Mouse (Mus musculus): ENCODE measurements at regions not wholly inside any gene's neighbourhood (a gene's known extent, or its start where the extent isn't known, plus 50 kb on each side); places are given as distances from the start of the nearest gene placed in this dataset.
A peak's percentile ranks its signal among the peaks of the same experiment; 100 is the strongest.

DNA sequence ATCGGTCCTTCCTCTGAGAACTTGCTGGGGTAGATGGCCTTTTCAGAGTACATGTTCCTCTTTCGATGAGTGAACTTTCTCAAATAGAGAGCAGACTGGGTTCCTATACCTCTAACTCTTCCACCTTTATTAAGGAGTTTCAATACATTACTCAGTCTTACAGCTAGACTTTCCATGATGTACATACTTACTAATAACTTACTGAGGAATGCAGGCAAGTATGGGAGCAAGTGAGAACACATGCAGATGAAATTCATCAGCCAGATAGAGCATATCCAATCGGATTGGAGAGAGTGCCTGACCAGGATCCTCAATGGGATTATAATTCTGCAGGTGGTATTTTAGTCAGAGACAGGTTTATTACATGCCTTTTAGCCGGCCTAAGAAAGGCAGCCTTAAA, 292.2 kb upstream of the Large1 start:
- no peak for DNase-seq (ENCODE audit: low read depth, low spot score)

DNA sequence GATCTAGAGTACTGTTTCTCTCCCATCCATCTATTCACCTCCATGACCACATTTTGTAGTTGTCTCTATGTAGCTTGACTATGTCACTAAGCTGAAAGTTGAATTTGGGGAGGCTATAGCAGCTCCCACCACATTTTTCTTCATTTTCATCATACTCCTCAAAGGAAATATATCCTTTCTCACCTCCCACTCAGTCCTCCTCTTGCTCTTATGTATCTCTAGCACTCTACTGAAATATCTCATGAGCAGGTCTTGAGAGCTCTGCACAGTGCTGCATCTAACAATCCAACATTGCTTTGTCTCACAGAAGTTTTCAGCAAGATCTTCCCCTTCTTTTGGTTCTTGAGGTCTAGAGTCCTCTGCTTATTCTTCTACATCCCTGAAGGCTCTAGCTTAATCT, 273.5 kb upstream of the Large1 start:
- no peak for DNase-seq (ENCODE audit: low read depth, low spot score)

DNA sequence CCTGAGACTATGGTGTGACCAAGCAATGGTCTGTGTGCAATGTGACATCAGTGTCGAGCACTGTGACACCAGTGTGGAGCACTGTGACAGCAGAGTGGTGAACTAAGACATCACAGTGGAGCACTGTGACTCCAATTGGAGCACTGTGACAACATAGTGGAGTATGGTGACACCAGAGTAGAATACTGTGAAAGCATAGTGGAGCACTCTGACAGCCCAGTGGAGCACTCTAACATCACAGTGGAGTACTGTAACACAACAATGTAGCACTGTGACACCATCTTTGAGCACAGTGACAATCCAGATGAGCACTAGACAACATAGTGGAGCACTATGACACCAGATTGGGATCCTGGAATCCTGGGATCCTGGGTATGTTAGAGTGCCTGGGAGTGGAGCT, 265.6 kb upstream of the Large1 start:
- DNase-seq (ENCODE audit: low read depth, low spot score): no peak

DNA sequence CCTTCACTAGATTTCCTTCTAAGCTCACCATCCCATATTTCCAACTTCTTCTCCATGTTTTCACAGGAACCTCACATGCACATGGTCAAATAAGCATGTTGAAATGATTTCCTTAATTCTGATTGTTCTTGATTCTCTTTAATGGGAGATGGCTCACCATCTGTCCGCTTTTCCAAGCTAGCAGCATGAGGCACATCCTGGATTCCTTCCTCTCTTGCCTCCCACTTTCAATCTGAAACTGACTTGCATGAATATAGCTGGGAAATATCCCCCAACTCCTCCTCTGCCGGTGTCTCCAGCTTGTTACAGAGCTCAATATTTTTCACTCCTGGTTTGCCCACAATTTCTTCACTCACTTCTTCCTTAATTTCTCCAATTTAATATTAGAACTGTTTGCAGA, 261.3 kb upstream of the Large1 start:
- no peak for DNase-seq (ENCODE audit: low read depth, low spot score)

DNA sequence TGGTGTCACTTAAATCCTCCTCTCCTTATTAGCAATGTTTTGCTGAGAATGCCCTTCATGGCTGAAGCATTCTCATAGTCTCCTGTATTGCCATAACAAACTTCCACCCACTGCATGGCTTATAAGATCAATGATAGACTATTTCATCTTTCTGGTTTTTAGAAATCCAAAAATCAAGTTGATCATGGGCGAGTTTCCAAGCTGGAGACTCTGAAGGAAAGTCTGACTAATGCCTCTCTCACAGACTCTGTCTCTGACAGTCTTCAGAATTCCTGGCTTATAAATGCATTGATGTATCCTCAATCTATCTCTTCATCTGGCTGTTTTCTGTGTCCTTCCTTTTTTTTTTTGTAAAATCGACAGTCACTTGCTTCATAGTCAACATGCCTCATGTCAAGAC, 260.8 kb upstream of the Large1 start:
- no peak for DNase-seq (ENCODE audit: low read depth, low spot score)

DNA sequence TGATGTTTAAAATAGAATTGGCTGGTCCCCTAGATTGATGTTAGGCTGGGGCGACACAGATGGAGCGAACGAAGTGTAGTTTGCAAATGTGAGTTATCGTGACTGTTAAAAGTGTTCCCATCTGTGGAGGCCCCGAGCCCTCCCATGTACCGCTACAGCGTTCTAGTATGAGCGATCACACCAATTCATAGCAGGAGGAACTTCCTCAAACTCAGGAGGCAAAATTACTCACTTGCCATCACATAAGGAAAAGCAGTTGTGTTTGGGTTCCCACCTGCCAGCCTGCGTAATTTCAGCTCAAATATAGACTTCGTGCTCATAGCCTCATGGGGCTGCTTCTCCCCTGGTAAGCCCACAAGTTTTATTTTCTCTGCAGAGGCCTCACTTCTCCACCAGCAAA, 258.2 kb upstream of the Large1 start:
- DNase-seq (ENCODE audit: low read depth, low spot score): peak; percentile 6

DNA sequence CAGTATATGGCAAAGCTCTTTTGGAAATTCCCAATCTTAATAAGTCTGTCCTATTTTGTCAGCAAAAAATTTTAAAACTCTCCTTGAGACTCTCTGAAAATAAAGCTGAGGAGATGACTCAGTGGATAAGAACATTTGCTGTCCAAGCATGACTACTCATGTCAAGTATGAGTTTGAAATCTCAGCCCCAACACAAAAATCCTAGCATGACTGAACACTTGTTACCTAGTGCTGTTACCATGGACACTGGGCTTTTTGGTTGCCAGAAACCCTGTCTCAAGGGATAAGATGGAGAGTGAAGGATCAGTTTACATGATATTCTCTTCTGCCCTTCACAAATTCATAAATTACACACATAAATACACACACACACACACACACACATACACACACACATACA, 217.3 kb upstream of the Large1 start:
- no peak for DNase-seq (ENCODE audit: low read depth, low spot score)

DNA sequence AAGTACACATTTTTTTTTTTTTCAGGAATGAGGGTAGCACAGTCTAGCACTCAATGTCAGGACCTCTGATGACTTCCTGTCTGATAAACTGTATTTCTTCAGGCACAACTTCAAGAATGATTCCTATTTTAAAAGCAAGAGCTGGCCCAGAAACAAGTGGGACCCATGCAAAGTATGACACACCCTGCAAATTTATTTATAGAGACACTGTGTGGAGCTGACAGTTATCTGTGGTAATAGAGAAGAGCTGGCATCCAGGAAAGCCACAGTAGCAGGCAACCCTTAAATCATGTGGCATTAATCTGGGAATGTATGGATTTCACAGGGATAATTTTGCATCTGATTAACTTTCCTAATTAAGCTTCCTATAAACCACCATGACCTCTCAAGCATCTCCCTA, 216.6 kb upstream of the Large1 start:
- no peak for DNase-seq (ENCODE audit: low read depth, low spot score)

Measured in brain, embryonic 18.5 days (tissue).